Mouse (Mus musculus): ENCODE data around the gene Eral1. TPM values are rescaled to one million over a fixed set of nuclear protein-coding genes. Genes with fewer than 3 reads are reported as not detected.

Eral1 gene
- polyA plus RNA-seq, 1 experiment from 2014 or later: 12.8 TPM

GRCm38 (mm10) chr11:78083595-78083994, 3.4 kb upstream of the Eral1 start:
- no peaks in the 10 kb centered on the region for H3K36me3 ChIP-seq (ENCODE audit: control insufficient read depth, insufficient read depth, low read length)
- 13% methylated on average over 1 of the region's 1 CpGs for WGBS
- no peak overlapping the region for H3K9ac ChIP-seq (ENCODE audit: low read length)
- H3K9me3 ChIP-seq (ENCODE audit: control insufficient read depth, low read length): no peaks in the 10 kb centered on the region
- no peak for TF ChIP-seq EP300 (optimal IDR thresholded peaks at IDR 0.05)
- no peak for TF ChIP-seq CTCF (IDR thresholded peaks at IDR 0.05; ENCODE audit: low read depth)
- no peak overlapping the region for H3K27ac ChIP-seq (replicated peaks)
- H3K4me2 ChIP-seq (replicated peaks; ENCODE audit: low read depth): no peak overlapping the region
- no peaks in the 10 kb centered on the region for H3K27me3 ChIP-seq (ENCODE audit: control insufficient read depth, insufficient read depth, low read length)
- no peak overlapping the region for H3K4me3 ChIP-seq (ENCODE audit: low read depth, low read length)
- 0 out of 2 replicates have a peak, but pooled peaks cover 2% of the 10 kb centered on the region for H3K4me1 ChIP-seq (replicated peaks; ENCODE audit: control insufficient read depth, insufficient read depth)
- no peak for DNase-seq (ENCODE audit: low spot score)
- no peak for ATAC-seq (ENCODE audit: low FRiP score, low TSS enrichment)

DNA sequence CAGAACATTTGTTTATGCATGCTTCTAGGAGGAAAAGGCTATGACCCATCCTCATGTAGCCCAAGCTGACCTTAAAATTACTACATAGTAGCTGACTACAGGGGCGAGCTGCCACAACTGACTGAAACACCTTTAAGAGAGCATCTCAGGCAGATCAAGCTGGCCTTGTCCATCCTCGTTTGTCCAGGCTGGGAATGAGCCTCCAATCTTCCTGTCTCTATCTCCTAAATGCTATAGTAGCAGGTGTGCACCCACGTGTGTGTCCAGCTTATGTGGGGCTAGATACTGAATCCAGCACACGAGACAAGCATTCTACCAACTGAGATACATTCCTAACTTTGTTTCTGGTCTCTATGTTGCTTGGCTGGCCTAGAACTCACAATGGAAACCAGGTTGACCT, 5.5 kb downstream of the Eral1 start:
- no peaks in the 10 kb centered on the region for H3K9me3 ChIP-seq (ENCODE audit: control insufficient read depth, low read length)
- WGBS: 89% methylated on average over 4 of the region's 4 CpGs
- 0 out of 2 replicates have a peak, but pooled peaks cover 2% of the 10 kb centered on the region for H3K4me1 ChIP-seq (replicated peaks; ENCODE audit: control insufficient read depth, insufficient read depth)
- TF ChIP-seq CTCF (IDR thresholded peaks at IDR 0.05; ENCODE audit: low read depth): no peak
- TF ChIP-seq EP300 (optimal IDR thresholded peaks at IDR 0.05): no peak
- no peaks in the 10 kb centered on the region for H3K27me3 ChIP-seq (ENCODE audit: control insufficient read depth, insufficient read depth, low read length)
- DNase-seq (ENCODE audit: low spot score) (no peak), ATAC-seq (ENCODE audit: low FRiP score, low TSS enrichment) (no peak)
- H3K36me3 ChIP-seq (ENCODE audit: control insufficient read depth, insufficient read depth, low read length): peaks cover 24% of the 10 kb centered on the region
- no peak overlapping the region for H3K4me3 ChIP-seq (ENCODE audit: low read depth, low read length)
- H3K9ac ChIP-seq (ENCODE audit: low read length): no peak overlapping the region
- H3K27ac ChIP-seq (replicated peaks): no peak overlapping the region
- no peak overlapping the region for H3K4me2 ChIP-seq (replicated peaks; ENCODE audit: low read depth)

DNA sequence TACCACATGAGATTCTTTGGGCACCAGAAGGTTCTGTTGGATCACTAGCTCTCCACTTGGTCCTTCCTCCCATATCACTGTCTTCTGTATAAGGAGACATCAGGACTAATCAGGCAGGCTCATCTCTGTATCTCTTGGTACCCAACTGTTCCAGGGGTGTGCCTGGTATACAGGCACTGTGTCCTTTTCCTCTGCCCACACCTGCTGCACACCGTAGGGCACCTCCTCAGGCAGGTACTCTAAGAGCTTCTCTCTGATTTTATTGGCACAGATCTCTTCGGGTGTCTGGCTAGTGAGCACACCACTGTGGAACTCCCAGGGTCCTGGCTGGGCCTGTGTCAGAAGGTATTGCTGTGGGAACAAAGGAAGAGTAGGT, 5.9 kb downstream of the Eral1 start:
- Histone ChIP-seq H3K4me2 (replicated peaks; ENCODE audit: low read depth) (no peak overlapping the region), H3K9ac (ENCODE audit: low read length) (no peak overlapping the region), H3K9me3 (ENCODE audit: control insufficient read depth, low read length) (no peaks in the 10 kb centered on the region), H3K27ac (replicated peaks) (no peak overlapping the region), H3K27me3 (ENCODE audit: control insufficient read depth, insufficient read depth, low read length) (no peaks in the 10 kb centered on the region), H3K4me3 (ENCODE audit: low read depth, low read length) (no peak overlapping the region), H3K36me3 (ENCODE audit: control insufficient read depth, insufficient read depth, low read length) (peaks cover 24% of the 10 kb centered on the region), H3K4me1 (replicated peaks; ENCODE audit: control insufficient read depth, insufficient read depth) (no peaks in the 10 kb centered on the region)
- TF ChIP-seq EP300 (optimal IDR thresholded peaks at IDR 0.05): no peak
- no peak for TF ChIP-seq CTCF (IDR thresholded peaks at IDR 0.05; ENCODE audit: low read depth)
- 94% methylated on average over 2 of the region's 2 CpGs for WGBS
- ATAC-seq (ENCODE audit: low FRiP score, low TSS enrichment) (no peak), DNase-seq (ENCODE audit: low spot score) (no peak)

- ATAC-seq (ENCODE audit: low FRiP score, low TSS enrichment) (no peak), DNase-seq (ENCODE audit: low spot score) (no peak)
Observed at GRCm38 (mm10) chr11:78073577-78074276, 6.5 kb downstream of the Eral1 start.

GRCm38 (mm10) chr11:78072425-78073130, 7.6 kb downstream of the Eral1 start:
- Histone ChIP-seq H3K27me3 (ENCODE audit: control insufficient read depth, insufficient read depth, low read length) (no peaks in the 10 kb centered on the region), H3K4me3 (ENCODE audit: low read depth, low read length) (no peak overlapping the region), H3K9me3 (ENCODE audit: control insufficient read depth, low read length) (no peaks in the 10 kb centered on the region), H3K27ac (replicated peaks) (no peak overlapping the region), H3K4me2 (replicated peaks; ENCODE audit: low read depth) (no peak overlapping the region), H3K4me1 (replicated peaks; ENCODE audit: control insufficient read depth, insufficient read depth) (no peaks in the 10 kb centered on the region), H3K9ac (ENCODE audit: low read length) (no peak overlapping the region; the same call in 1 of the 2 replicates), H3K36me3 (ENCODE audit: control insufficient read depth, insufficient read depth, low read length) (peaks cover 24% of the 10 kb centered on the region)
- ATAC-seq (ENCODE audit: low FRiP score, low TSS enrichment) (no peak), DNase-seq (ENCODE audit: low spot score) (no peak)
- 21% methylated on average over 6 of the region's 6 CpGs for WGBS
- TF ChIP-seq CTCF (IDR thresholded peaks at IDR 0.05; ENCODE audit: low read depth) (no peak), EP300 (optimal IDR thresholded peaks at IDR 0.05) (no peak)

More at GRCm38 (mm10) chr11:78073577-78074276, 6.5 kb downstream of the Eral1 start:
- Histone ChIP-seq H3K9me3 (ENCODE audit: control insufficient read depth, low read length) (no peaks in the 10 kb centered on the region), H3K9ac (ENCODE audit: low read length) (no peak overlapping the region), H3K4me3 (ENCODE audit: low read depth, low read length) (no peak overlapping the region), H3K36me3 (ENCODE audit: control insufficient read depth, insufficient read depth, low read length) (peaks cover 24% of the 10 kb centered on the region), H3K4me2 (replicated peaks; ENCODE audit: low read depth) (no peak overlapping the region), H3K27me3 (ENCODE audit: control insufficient read depth, insufficient read depth, low read length) (no peaks in the 10 kb centered on the region), H3K4me1 (replicated peaks; ENCODE audit: control insufficient read depth, insufficient read depth) (no peaks in the 10 kb centered on the region), H3K27ac (replicated peaks) (no peak overlapping the region)
- no peak for TF ChIP-seq EP300 (optimal IDR thresholded peaks at IDR 0.05)
- TF ChIP-seq CTCF (IDR thresholded peaks at IDR 0.05; ENCODE audit: low read depth): no peak
- WGBS: 97% methylated on average over 9 of the region's 9 CpGs

DNA sequence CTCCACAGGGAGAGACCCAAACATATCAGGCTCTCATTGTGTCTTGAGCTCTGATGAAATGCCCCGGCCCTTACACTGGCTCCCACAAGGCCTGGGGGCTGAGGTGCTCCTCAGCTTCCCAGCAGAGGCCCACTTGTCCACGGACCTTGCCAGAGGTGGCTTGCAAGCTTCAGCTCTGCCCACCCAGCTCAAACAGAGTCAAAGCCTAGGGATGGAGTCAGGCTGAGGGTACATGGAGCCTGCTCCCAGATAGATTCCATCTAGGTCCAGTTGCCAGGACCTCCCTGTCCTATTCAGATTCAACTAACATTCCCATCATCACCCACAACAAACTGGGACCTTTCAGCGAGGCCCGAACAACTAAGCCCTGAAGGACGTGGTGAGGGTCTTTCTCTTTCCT, 8.2 kb downstream of the Eral1 start:
- 78% methylated on average over 5 of the region's 5 CpGs for WGBS
- H3K9me3 ChIP-seq (ENCODE audit: control insufficient read depth, low read length): no peaks in the 10 kb centered on the region
- no peak overlapping the region for H3K27ac ChIP-seq (replicated peaks)
- DNase-seq (ENCODE audit: low spot score): no peak
- no peak overlapping the region for H3K4me2 ChIP-seq (replicated peaks; ENCODE audit: low read depth)
- no peak overlapping the region for H3K9ac ChIP-seq (ENCODE audit: low read length)
- no peak overlapping the region for H3K4me3 ChIP-seq (ENCODE audit: low read depth, low read length)
- H3K36me3 ChIP-seq (ENCODE audit: control insufficient read depth, insufficient read depth, low read length): peaks cover 24% of the 10 kb centered on the region
- no peaks in the 10 kb centered on the region for H3K4me1 ChIP-seq (replicated peaks; ENCODE audit: control insufficient read depth, insufficient read depth)
- H3K27me3 ChIP-seq (ENCODE audit: control insufficient read depth, insufficient read depth, low read length): no peaks in the 10 kb centered on the region
- no peak for ATAC-seq (ENCODE audit: low FRiP score, low TSS enrichment)
- no peak for TF ChIP-seq EP300 (optimal IDR thresholded peaks at IDR 0.05)
- no peak for TF ChIP-seq CTCF (IDR thresholded peaks at IDR 0.05; ENCODE audit: low read depth)
